Mouse (Mus musculus): ENCODE measurements around the gene Fam19a2.

DNA sequence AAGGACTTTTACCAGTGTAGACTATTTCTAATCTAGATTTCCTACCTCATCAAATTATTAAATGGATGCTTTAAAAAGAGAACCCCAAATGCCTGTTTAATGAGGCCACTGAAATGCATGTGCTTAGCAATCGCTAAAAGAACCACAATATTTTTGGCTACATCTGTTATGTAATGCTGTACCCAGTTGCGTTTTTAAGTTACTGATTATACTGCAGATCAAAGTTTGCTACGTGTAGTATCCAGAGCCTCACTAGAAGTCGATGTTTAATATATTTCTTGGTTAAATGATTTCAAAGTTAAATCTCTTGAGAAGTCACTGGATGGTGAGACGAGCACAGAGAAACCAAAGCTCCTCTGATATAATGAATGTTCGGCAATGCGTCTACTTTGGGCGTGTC lies 82.5 kb downstream of the Fam19a2 start:
- TF ChIP-seq REST (IDR thresholded peaks at IDR 0.05; ENCODE audit: insufficient read depth, insufficient read length) = no peak
- TF ChIP-seq POLR2AphosphoS2 (IDR thresholded peaks at IDR 0.05; ENCODE audit: insufficient read length, low read depth) = no peak
- TF ChIP-seq TCF3 (IDR thresholded peaks at IDR 0.05; ENCODE audit: insufficient read length, low read depth) = no peak
- no peak for TF ChIP-seq POLR2A (IDR thresholded peaks at IDR 0.05; ENCODE audit: insufficient read length, low read depth)
- no peak for TF ChIP-seq MAX (IDR thresholded peaks at IDR 0.05; ENCODE audit: low read depth)
- TF ChIP-seq CEBPB (IDR thresholded peaks at IDR 0.05; ENCODE audit: insufficient read depth, poor library complexity, severe bottlenecking) = no peak
- TF ChIP-seq SRF (IDR thresholded peaks at IDR 0.05; ENCODE audit: control insufficient read depth, insufficient read length, low read depth) = no peak
- no peak for TF ChIP-seq MYOD1 (IDR thresholded peaks at IDR 0.05; ENCODE audit: control insufficient read depth in 1 of 3, insufficient read length in 2 of 3, low read depth in 2 of 3)
- TF ChIP-seq USF1 (IDR thresholded peaks at IDR 0.05; ENCODE audit: low read depth) = no peak
- no peak for TF ChIP-seq TCF12 (IDR thresholded peaks at IDR 0.05; ENCODE audit: insufficient read depth, poor library complexity, severe bottlenecking)
- no peak for TF ChIP-seq E2F4 (IDR thresholded peaks at IDR 0.05; ENCODE audit: insufficient read depth)

Measured in myocyte (in vitro differentiated cells).